Mouse (Mus musculus) WW6 (cell line): ENCODE measurements around the gene Setdb1.

Experiments used
- DNase-seq: peaks from one replicate; pipeline ENCODE4 v3.0.0-alpha.2; 2013; ENCODE audit warnings: low read depth, low spot score

Gene Setdb1

DNA sequence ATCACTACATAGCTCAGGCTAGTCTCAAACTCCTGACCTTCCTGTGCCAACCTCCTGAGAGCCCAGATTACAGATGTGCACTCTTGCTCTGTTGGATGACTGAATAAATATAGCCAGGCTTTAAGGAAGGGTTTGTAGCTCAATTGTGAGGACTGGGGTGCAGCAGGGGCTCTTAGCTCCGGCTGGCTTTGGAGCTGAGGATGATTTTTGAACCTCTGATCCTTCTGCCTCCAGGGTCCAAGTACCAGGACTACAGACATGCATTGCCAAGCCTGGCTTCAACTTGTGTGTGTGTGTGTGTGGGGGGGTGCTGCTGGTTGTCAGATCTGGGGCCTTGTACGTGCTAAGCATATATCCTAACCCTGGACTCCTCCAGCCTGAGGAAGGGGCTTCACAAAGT lies 64.1 kb downstream of the Setdb1 start:
- DNase-seq = no peak

DNA sequence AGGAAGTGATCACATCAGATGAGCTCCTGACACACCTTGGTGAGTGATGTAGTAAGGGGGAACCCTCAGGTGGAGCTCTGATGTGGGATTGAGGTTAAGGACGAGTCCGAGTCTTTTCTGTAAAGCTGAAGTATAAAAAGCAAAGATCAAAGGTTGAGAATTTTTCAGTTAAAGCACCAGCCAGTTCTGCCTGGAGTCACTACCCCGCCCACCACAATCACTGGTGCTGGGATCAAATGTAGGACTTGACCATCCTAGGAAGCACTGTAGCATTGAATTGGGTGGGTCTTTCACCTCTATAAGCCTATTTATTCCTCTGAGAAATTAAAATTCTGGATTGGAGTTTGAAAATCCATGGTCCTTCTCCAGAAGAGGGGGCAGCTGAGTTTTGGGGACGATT lies 66.0 kb downstream of the Setdb1 start:
- DNase-seq = no peak

DNA sequence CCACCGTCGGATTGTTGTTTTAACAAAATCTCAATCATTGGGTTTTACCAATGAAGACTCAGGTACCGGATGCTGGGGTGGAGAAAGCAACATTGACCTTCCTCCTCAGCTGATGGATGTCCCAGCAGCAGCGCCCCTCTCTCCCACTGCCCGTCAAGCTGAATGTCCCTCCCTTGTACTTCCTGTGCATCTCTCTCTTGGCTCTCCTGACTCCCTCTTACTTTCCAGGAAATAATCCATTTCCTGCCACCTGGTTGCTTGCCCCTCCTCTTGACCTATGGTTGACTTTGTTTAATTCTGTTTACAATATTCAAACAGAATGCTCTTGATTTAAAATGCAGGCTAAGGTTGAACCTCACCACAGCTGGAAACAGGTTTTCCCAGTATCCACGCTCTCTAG lies 66.8 kb downstream of the Setdb1 start:
- DNase-seq = no peak

DNA sequence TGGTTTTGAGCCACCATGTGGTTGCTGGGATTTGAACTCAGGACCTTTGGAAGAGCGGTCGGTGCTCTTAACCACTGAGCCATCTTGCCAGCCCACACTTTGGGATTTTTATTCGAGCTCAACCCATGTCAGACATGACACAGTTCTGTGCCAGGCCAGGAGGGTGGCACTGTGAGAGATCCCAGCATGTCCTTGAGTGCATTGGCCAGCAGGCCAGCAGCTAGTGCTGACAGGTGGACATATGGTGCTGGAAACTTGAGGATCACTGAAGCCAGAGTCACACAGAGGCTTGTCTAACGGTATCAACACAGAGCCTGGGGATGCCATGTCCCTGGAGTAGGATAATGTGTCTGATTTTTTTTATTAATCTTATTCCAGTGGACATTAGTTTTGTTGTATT lies 67.6 kb downstream of the Setdb1 start:
- no peak for DNase-seq

DNA sequence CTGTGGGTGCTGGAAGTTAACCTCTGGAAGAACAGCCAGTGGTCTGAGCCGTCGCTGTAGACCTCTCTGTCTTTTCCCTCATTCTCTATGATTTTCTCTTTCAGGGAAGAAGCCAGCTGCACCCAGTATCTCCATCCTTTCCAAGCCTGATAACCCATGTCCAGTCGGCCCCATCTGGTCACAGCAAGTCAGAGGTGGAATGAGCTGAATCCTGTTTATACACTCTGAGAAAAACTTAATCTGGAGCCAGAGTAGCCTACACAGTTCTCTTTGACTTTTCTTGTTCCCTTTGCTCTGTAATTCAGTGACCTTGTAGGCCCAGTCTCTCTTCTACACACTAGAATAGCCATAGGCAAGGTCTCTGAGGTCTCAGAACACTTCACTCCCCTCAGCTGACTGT lies 69.5 kb downstream of the Setdb1 start:
- no peak for DNase-seq

DNA sequence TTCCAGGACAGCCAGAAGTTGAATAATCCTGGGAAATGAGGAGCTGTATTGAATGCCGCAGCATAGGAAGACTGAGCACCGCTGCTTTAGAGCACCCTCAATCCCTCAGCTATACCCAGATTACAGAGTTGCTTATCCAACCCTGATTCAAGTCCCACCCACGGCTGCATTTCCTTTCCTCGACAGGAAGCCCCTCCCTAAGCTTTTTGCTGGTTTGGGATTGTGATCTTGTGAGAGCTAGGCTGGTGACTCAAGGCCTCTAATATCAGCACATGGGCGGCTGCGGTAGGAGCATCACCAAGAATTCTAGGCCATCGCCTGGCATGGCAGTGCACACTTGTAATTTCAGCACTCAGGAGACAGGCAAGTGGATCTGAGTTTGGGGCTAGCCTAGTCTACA lies 70.5 kb downstream of the Setdb1 start:
- DNase-seq = no peak

DNA sequence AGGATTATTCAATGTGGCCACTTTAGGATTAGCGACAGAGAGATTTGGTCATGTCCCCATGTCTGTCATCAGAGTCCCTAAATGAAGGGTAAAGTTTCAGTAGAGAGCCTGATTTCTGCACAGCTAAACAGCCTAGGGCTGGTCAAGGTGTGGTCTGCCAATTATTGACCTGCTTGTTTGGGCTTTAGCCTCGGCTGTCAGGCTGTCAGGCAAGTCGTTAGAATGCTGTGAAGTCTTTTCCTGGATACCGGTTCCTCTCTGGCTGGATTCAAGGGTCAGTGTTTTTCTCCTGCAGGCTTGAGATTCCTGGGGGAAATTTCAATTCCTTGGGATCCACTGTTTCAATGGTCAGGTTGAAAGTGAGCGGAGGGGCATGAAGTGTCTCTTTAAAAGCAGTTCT lies 71.0 kb downstream of the Setdb1 start:
- DNase-seq = no peak

DNA sequence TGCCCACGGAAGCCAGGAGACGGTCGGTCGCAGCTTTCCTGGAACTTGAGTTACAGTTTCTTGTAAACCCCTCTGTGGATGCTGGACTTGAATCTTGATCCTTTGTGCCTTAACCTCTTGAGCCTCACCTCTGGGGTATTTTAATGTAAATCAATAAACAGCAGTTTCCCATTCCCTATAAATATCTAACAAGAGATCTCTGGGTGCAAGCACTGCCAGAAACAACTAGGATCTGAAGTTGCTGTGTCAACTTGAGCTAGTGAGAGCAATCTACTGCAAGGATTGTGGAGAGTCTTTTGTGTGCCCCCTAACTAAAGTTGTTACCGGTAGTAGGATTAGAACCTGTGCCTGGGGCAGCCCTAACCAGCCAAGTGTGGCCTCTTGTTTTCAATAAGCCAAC lies 71.6 kb downstream of the Setdb1 start:
- DNase-seq = no peak

DNA sequence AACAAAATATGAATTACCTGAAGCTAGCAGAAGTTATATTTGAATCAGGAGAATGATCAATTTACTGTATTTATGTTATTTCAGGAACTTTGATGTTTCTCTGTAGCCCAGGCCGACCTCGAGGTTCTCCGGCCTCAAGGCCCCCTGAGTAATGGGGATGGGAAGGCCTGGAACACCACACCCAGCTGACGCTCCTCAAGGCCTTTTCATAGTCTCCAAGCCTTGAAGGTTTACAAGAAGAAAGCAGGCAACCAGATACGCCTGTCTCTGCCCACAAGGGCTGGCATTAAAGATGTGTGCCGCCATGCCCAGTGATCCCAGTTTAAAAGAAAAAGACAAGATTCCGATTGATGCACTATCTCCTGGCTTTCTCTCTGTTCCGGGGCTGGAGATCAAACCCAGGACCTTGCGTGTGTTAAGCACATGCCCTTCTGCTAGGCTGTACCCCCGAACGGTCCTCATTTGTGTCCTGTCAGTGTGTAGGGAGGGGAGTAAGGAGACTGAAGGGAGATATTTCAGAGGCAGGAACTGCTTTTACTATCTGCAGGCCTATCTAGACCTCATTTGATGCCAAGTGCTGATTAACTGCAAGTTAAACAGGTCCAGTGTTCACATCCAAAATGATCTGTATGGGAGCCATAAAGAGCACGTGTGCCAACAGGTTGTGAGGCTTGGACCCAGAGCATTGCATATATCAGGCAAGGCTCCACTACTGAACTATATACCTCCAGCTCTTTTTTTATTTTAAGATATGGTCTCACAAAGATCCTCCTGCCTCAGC lies 72.3 kb downstream of the Setdb1 start:
- DNase-seq = no peak

DNA sequence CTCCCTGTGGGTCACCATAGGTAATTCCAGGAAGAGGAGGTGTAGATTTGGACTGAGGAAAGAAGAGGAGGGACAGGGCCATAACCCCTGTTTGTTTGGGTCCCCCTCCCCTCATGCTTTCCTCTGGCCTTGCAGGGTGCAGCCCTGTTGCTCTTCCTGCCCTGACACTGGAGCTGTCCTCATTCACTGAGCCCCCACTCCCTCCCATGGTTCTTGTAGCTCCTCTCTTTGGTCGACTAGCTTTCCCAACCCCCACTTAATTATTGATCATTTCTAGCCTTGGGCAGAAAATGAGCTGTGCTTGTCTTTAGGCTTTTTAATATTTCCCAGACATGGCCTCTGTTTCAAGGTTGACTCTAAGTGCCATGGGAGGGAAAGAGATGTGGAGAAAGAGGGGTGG lies 72.9 kb downstream of the Setdb1 start:
- no peak for DNase-seq

DNA sequence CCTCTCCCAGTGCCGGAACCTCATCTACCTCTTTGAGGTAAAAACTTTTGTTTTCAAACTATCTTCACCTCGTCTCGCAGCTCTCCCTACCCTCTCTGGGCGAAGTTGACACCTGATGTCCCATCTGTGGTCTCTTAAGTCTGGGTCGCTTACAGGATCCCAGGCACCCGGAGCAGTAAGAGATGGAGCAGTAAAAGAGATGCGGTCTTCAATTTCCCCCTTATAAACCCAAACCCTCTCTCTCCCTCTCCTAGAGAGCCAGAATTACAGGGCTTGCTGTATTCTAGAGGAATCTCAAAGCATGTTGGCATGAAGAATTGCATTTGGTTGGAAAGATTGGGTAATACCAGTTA lies 73.4 kb downstream of the Setdb1 start:
- DNase-seq = no peak

DNA sequence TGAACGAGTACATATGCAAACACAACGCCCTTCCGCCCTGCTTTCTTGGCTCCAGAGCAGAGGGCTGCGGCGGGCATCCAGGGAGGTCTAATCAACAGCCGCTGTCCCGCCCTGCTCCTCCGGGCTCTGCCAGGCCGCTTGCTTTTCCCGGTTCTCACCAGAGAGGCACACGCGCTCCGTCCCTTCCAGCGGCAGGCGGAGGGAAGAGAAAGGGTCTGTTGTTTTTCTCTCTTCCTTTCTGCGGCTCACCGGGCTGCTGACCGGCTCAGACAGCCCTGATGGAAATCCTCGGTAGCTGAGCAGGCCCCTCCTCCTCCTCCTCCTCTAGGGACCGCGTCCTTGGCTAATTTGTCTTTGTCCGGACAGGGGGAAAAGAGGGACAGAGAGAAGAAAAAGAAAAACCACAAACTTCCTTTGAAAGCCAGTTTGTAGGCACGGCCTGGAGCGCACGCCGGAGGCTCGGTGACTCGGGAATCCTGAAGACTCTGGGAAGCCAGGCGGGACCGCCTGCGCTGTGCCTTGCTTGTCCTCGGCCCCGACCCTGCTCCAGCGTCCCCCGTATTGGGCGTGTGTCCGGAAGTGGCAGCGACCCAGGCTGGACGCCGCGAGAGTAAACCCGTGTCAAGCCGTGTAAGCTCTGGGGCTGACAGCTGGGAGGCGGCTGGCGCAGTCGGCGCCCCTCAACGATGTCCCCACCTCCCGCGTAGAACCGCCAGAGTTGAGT lies 74.0 kb downstream of the Setdb1 start:
- DNase-seq = no peak

DNA sequence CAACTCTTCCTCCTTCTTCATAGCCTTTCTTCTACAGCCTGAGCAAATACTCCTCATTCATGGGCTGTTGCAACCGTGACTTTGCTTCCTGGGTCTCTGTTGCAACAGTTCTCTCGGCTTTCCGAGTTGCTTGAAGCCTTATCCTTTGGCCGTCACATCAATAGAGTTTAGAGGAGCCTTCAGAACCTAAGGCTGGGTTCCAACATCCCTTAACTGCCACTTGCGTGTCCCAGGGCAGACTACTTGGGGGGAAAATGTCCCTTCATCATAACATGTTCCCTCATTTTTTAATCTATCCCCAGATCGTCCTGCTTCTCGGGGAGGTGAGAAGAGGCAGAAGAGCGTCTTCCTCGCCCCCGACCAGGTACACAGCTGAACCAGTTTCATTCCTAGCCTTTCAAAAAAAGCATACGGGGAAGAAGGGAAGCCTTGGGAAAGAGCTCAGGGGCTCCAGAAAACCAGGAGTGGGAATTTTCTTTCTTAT lies 74.6 kb downstream of the Setdb1 start:
- DNase-seq = no peak

DNA sequence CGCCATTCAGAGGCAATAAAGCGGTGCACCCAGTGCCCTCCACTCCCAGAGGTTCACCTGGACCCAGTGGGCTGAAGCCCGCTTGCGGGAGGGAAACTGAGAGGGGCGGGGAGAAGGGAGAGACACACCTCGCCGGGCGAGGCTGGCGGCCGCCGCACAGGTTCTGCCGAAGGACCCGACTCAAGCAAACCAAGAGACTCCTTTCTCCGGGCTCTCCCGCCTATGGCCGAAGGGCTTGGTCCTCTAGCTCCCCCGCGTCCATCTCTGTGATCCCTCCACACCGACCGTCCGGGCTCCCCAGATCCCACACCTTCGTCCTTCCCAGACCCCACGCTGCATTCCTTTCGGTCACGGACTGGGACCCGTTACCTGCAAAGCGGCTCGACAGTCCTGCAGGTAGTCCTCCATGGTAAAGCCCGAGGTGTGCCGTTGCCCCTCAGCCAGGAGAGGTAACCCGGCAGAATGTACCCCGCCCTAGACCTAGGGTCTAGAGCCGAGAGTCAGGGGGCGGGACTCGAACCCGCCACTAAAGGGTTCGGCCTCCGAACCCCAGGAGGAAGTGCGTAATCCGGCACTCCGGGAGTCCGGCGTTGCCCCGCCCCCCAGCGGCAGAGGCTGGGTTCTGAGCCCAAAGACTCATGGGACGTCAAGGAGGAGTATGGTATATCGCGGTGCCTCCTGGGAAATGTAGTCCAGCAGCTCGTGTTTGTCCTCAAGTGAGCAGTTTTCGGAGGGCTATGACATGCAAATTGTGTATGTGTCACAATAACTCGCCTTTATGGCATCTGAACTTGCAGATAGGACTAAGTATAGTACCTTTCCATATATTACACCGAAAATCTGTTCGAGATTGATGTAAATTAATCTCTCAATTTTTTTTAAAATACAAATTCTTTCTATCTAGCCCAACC lies 75.5 kb downstream of the Setdb1 start, which contains the start of the genes Mindy1 and Prune1:
TSS of gene Mindy1 (plus strand) at position 130 of the 911 bp plus-strand sequence.
TSS of gene Prune1 (minus strand) at position 861 of the 911 bp plus-strand sequence.
- peak; percentile 97 for DNase-seq

DNA sequence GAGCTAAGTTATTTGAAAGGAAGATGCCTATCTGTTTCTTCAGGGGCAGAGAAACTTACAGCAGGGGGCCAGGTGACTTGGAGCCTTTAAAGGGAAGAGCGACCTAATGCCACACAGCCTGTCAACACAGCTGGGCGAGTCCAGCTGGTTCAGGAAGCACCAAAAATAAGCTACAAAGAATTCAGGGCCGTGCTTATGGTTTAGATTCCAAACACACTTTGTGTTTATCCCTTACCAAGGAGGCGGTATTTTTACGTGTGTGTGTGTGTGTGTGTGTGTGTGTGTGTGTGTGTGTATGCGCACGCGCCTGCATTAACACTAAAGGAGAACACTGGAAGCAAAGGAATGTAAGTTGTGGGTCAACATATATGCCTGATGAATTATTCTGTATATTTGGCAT lies 76.3 kb downstream of the Setdb1 start:
- no peak for DNase-seq

DNA sequence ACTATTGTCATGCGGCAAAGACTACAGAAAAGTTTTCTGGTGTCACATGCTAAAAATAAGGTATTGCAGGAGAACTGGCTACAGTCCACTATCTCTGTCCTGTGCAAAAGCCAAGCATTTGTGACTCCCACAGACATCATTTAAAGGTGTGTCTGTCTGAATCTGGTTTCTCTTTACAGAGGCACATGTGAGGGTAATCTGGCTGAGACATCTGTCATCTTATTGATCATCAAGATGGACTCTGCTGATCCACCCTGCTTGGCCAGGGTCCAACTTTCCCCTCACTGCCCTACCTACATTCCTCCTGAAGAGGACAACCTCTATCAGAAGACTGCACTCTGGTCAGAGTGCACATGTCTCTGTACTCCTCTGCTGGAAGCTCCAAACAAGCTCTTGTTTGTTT lies 79.9 kb downstream of the Setdb1 start:
- DNase-seq = no peak

DNA sequence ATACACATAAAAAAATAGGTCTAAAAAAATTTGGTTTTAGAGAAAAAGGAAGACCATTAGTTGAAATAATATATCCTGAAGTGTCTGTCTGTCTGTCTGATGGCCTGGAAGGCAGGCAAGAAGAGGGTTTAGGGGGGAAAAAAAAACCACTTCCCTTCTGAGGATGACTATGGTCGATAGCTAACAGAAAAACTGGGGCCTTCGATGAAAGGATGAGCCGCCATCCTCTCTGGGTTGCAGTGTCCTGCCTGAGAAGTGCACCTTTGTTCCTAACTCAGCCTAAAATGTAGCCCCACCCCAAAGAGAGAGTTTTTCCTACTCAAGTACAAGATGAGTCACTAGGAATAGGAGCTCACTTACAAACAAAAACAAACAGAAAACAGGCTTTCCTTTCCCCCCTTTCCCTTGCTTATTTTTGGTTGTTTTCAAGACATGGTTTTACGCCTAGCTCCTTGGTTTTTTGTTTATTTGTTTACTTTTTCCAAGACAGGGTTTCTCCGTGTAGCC lies 80.5 kb downstream of the Setdb1 start:
- DNase-seq = no peak

DNA sequence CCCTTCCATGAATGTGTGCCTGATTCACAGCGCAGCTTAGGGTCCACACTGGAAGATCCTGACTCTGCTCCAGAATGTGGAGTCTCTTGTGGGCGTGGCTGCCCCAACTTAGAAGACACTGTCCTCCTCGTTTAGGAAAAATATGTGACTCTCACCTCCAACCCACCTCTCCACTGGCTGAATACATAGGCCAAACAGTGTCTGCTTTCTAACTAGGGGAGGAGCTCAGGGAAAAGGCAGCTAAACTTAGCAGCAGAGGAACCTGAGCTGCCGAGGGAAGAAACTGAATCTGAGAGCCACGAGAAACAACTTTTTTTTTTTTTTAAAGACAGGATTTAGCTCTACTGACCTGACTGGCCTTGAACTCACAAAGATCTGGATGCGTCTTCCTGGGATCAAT lies 81.8 kb downstream of the Setdb1 start:
- no peak for DNase-seq

DNA sequence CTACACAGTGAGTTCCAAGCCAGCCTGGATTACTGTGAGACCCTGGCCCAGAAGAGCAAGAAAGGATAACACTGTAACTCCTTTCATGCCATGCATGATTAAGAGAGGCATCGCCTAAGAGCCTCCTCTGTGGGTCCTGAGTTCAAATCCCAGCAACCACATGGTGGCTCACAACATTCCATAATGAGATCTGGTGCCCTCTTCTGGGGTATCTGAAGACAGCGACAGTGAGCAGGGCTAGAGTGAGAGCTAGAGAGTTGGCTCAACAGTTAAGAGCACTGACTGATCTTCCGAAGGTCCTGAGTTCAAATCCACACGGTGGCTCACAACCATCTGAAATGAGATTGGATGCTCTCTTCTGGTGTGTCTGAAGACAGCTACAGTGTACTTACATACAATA lies 82.5 kb downstream of the Setdb1 start:
- DNase-seq = no peak
